Mouse (Mus musculus): ENCODE measurements around the gene Nr6a1.
A peak's percentile ranks its signal among the peaks of the same experiment; 100 is the strongest.

Gene Nr6a1

DNA sequence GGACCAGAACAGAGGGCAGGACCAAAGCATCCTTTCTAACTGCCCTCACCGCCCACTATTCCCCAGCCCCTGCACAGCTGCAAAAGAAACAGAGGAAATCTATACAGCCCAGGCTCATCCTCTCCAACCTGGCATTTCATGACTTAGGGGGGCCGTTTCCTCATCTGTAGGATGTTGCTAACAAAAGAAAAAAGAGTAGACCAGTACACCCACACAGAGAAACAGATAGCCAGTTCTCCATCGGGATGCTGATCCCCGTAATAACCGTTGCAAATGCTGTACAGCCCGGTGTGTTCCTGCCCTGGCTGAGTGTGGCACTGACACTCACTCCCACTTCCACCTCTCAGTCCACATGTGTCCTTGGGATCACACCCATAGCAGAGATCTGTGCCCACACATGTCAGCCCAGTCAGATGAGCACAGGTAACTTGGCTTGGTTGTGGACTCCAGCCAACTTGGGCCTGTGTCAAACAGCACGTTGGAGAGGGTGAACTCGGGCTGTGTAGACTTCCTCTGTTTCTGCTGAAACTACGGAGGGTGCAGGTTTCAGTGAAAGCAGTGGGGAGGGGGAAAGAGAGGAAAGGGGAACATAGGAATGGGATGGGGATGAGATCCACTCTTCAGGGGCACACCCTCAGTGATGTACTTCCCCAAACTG, 9.4 kb upstream of the Nr6a1 start:
- no peak for DNase-seq

GRCm38 (mm10) chr2:38934936-38935335, 7.4 kb upstream of the Nr6a1 start:
- DNase-seq = no peak

DNA sequence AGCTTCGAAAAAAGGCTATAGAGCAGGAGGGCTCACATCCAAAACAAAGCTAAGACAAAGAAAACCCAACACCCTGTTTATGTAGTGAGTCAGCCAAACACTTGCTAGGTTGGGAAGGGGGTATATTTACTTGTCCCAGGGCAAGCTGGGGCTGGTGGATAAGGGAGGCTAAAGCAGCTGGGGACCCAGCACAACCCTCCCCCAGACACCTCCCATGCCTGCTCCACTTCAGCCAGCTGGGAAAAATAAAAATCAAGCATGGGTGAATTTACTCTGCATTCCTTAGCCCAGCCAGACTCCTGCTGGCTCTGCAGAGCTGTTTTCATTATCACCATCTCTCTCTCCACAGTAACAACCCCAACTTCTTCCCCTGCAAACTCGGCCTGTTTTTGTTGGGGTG, 6.4 kb upstream of the Nr6a1 start:
- DNase-seq = no peak

DNA sequence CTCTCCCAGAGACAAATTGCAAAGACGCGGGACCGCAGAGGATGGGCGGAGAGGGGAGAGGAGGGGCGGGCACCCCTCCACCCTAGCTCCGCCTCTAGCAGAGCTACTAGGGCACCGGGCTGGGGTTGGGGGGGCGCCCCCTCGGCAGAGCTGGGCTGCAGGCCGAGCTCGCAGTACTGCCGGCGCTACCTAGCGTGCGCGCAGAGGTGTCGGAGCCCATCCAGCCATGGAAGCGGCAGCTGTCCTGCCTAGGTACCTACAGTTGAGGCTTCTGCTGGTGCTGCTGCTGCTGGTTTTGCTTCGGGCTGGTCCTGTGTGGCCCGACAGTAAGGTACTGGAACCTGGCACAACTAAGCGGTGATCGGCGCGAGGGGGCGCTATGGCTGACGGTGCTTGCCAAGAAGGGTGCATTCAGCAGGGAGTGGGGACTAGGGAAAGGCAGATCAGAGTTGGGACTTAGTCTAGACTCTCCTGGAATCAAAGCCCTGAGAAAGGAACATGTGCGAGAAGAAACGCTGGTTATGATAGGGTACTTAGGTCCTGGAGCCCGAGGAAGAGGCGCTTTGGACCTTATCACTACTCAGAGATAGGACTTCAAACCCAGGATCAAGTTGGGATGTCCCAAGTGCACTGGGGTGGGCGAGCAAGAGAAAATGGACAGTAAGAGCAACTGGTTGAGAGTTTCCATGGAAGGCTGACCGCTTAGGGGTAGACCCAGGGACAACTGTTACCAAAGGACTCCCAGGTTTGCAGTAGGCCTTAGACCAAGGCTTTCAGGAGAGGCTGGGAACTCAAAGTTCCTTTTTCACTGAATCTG, 4.6 kb upstream of the Nr6a1 start, which contains the start of gene Olfml2a:
Olfml2a (plus strand) TSS at position 128 of the 817 bp plus-strand sequence.
- peak; percentile 89 for DNase-seq

GRCm38 (mm10) chr2:38930269-38930668, 2.8 kb upstream of the Nr6a1 start:
- DNase-seq = no peak

GRCm38 (mm10) chr2:38926145-38926891, 1.2 kb downstream of the Nr6a1 start:
- peak; percentile 95 for DNase-seq

GRCm38 (mm10) chr2:38925171-38926080, 2.1 kb downstream of the Nr6a1 start:
- peak; percentile 34 for DNase-seq

GRCm38 (mm10) chr2:38924571-38924970, 2.9 kb downstream of the Nr6a1 start:
- DNase-seq = no peak

GRCm38 (mm10) chr2:38923911-38924310, 3.6 kb downstream of the Nr6a1 start:
- no peak for DNase-seq

DNA sequence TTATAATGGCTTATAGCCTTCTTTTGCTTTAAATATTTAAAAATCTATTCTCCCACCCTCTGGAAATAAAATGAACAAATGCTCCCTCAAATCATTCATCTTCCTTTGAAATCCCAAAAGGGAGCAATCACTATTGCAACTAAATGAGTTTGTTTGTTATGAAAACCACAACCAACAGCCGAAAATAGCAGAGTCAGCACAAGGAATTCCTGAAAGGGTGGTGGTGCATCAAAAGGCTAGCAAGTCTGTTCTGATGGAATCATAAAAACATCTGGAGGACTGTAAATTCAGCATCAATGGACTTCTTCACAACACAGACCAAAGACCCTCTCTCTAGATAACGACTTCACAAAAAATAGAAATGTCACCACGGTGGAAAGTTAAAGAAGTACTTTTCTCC, 4.0 kb downstream of the Nr6a1 start:
- no peak for DNase-seq

- DNase-seq = no peak
Observed at GRCm38 (mm10) chr2:38921374-38921773, 6.1 kb downstream of the Nr6a1 start.

DNA sequence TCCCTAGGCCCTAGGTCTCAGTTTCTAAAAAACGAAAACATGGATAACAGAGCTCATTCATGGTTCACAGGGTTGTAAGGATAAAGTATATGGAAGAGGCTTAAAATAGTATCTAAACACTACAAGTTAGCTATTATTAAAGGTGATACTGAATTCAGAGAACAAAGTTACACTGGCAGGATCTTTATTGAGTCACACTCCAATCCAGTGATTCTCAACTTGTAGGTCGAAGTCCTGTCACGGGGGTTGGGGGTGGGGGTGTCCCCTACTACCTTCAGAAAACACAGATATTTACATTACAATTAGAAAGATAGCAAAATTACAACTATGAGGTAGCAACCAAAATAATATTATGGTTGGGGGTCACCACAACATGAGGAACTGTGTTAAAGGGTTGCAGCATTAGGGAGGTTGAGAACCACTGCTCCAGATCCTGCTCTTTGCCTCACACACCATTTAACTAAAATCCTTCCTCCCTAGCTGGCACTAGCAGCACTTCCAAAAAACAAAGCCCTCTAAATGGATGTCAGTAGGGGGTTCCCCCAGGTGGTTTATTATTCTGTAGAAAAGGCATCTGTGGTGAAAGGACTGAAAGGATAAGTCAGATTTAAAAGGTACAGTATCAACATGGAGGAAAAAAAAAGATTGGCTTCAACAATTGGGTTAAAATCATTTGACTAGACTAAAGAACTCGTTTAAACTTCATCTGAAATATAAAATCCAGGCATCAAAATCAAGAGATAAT, 10.4 kb downstream of the Nr6a1 start:
- no peak for DNase-seq

DNA sequence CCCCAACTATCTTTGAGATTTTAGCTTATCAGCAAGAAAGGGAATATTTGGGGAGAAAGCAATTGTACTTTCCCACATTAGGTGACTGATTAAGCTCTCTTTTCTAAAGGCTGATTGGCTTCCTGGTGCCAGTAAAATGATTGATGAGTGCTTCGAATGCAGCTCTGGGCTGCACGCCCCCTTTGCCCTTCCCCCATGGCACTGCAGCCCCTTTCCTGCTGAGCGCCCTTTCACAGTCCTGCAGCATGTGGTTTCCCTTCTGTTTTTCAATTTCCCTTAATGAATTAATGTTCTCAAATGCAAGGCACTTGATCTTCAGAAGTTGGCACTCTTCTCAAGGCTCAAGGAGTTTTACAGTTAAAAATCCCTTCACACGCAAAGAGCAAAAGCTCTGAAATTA, 12.5 kb downstream of the Nr6a1 start:
- no peak for DNase-seq

GRCm38 (mm10) chr2:38914517-38914916, 13.0 kb downstream of the Nr6a1 start:
- DNase-seq = no peak

GRCm38 (mm10) chr2:38908604-38909003, 18.9 kb downstream of the Nr6a1 start:
- DNase-seq = no peak

DNA sequence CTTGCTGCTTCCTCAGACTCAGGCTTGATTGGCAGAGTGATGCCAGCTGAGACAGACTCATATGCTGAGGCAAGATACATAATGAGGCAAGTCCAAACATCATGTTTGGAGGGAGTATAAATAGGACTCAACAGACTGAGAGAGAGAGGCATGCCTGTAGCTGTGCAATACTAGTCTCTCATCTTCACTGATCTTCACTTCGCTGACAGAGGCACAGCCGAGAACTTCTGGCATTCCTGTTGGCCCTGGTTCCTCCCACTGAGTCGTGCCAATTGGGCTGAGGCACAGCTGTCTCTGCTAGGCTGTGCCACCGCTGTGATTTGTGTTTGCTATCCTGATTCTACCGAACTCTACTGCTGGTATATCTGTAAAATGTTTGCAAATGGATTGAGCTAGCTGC, 21.4 kb downstream of the Nr6a1 start:
- DNase-seq = no peak

DNA sequence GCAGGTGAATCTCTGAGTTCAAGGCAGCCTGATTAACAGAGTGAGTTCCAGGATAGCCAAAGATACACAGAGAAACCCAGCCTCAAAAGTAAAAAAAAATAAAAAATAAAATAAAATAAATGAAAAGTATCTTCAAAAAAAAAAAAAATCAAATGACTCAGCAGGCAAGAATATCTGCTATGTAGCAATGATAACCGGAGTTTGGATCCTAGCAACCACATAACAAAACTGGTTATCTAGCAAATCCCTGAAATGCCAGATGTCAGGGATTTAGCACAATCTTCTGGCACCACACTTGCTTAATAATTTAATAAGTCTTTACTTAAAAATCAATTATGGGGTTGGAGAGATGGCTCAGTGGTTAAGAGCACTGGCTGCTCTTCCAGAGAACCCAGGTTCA, 23.2 kb downstream of the Nr6a1 start:
- DNase-seq = no peak

GRCm38 (mm10) chr2:38902866-38903265, 24.6 kb downstream of the Nr6a1 start:
- DNase-seq = no peak

GRCm38 (mm10) chr2:38880907-38881672, 46.4 kb downstream of the Nr6a1 start:
- no peak for DNase-seq

DNA sequence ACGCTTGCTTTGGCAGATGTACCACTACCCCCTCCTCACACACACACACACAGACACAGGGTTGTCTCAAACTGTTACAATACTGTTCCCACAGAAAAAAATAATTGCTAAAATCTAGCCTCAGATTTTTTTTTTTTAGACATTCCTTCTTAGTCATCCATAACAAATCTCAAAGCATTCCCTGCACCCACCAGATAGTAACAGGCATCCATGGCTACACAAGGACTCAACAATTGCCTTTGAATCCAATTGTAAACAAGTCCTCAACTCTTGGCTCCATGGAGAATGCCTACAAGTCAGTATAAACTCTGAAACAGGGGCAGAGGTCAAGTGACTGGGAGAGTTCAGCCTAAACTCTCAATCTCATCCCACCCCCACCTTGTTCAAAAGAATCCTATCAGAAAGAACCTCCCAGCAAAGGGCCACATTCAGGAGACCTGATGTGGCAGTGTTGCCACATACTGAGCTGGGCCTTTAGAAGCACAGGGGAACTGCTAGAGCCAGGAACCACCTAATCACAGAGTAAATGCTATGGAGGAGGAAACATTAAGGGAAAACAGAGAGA, 52.9 kb downstream of the Nr6a1 start:
- DNase-seq = no peak

DNA sequence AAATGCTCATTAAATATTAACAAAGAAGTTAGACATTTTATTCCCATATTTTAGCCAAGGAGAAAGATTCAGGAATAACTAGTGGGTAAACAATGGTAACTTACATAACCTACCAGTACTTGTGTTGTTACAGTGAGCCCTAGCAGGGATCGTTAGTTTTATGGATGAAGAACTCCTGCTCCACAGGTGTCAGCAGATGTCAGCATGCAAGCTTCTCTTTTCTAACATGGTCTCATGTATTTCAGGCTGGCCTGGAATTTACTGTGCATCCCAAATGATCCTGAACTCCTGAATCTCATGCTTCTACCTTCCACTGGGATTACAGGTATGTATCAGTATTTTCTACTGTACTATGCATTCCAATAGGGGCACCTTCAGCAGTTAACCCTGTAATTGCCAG, 54.8 kb downstream of the Nr6a1 start:
- no peak for DNase-seq
